Mouse (Mus musculus) forebrain, postnatal 0 days (tissue): ENCODE data around the gene Uevld. TPM values are rescaled to one million over a fixed set of nuclear protein-coding genes. Genes with fewer than 3 reads are reported as not detected.

Experiments
- ATAC-seq: fragments of 200-750 bp; cut with Nextera tagmentation; 2 replicates; pipeline ENCODE4 v1.8.0; 2017; ENCODE audit warnings: mild to moderate bottlenecking, moderate library complexity
- DNase-seq: peaks from one replicate; pipeline ENCODE4 v3.0.0-alpha.2; 2015
- H3K27ac ChIP-seq: fragments of 300-500 bp; sonication (generic); 2 replicates; pipeline ENCODE4 v1.5.1; 2014; ENCODE audit warnings: low read depth, mild to moderate bottlenecking, antibody characterized with exemption, low read length, moderate library complexity, mixed read lengths
- H3K27me3 ChIP-seq: fragments of 300-500 bp; sonication (generic); 2 replicates; pipeline ENCODE4 v1.6.1; 2014; ENCODE audit warnings: mild to moderate bottlenecking, low read length, mixed read lengths; ENCODE audit not compliant: insufficient read depth
- H3K36me3 ChIP-seq: fragments of 300-500 bp; sonication (generic); 2 replicates; pipeline ENCODE4 v1.6.1; 2014; ENCODE audit warnings: mild to moderate bottlenecking, moderate library complexity; ENCODE audit not compliant: insufficient read depth
- H3K4me1 ChIP-seq: fragments of 300-500 bp; sonication (generic); 2 replicates; pipeline ENCODE4 v1.6.1; 2014; ENCODE audit warnings: antibody characterized with exemption; ENCODE audit not compliant: insufficient read depth
- H3K4me2 ChIP-seq: fragments of 300-500 bp; sonication (generic); 2 replicates; pipeline ENCODE4 v1.6.1; 2014; ENCODE audit warnings: low read depth, mild to moderate bottlenecking, moderate library complexity
- H3K4me3 ChIP-seq: fragments of 300-500 bp; sonication (generic); 2 replicates; pipeline ENCODE4 v1.5.1; 2014; ENCODE audit warnings: low read depth, low read length, mixed read lengths
- H3K9ac ChIP-seq: fragments of 300-500 bp; sonication (generic); 2 replicates; pipeline ENCODE4 v1.6.1; 2014; ENCODE audit warnings: mild to moderate bottlenecking
- H3K9me3 ChIP-seq: fragments of 300-500 bp; sonication (generic); 2 replicates; pipeline ENCODE4 v1.6.1; 2016; ENCODE audit warnings: low read length
- CTCF ChIP-seq: sonication (generic); IDR thresholded peaks from 2 replicates; pipeline ENCODE4 v1.5.1; 2016; ENCODE audit warnings: antibody characterized with exemption, control low read depth, low read depth
- WGBS: fragments of 180-500 bp; shearing (Covaris S2); extraction: QIAGEN DNeasy Blood & Tissue Kit; methylation state at CpG from one replicate; pipeline ENCODE4 v1.1.7; 2014; 5-methylcytosine and 5-hydroxymethylcytosine counted together
- polyA plus RNA-seq: library from polyadenylated mRNA; unstranded; fragments of >200 nt; fragmentation: Nextera tagmentation; extraction: Ambion mirVana; gene quantifications from 2 replicates; pipeline ENCODE4 v1.2.1, GENCODE M21; 2015
- total RNA-seq: library from RNA; depleted of rRNA; stranded (reverse); fragments of >200 nt; gene quantifications from 2 replicates; pipeline ENCODE4 v1.2.3, GENCODE M21; 2014

The Uevld gene
- total and polyA plus RNA-seq, 2 experiments from 2014 or later, result 4.6 to 9.2 TPM

DNA sequence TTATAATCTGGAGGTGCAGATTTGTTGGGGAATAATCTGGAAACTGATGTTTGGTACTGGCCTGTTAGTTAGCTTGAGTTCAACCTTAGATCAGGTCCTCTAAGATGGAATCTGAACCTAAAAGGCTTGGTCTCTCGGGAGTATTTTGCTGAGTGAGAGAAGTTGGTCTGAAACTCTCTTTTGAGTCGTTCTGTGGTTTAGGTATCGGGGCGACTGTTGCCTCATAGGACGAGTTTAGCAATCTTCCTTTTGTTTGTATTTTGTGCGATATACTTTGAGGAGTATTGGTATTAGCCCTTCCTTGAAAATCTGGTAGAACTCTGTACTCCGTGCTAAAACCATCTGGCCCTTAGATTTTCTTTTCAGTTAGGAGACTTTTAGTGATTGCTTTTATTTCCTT is 5.7 kb upstream of the Uevld start:
- no peaks in the 10 kb centered on the region for H3K36me3 ChIP-seq
- no peaks in the 10 kb centered on the region for H3K27me3 ChIP-seq
- no peak overlapping the region for H3K9ac ChIP-seq
- H3K9me3 ChIP-seq, result no peaks in the 10 kb centered on the region
- DNase-seq, result no peak
- no peak for TF ChIP-seq CTCF
- no peak overlapping the region for H3K4me3 ChIP-seq
- WGBS, result 88% methylated on average over 7 of the region's 7 CpGs
- H3K4me2 ChIP-seq, result no peak overlapping the region
- H3K4me1 ChIP-seq, result no peaks in the 10 kb centered on the region
- H3K27ac ChIP-seq, result no peak overlapping the region
- no peak for ATAC-seq

DNA sequence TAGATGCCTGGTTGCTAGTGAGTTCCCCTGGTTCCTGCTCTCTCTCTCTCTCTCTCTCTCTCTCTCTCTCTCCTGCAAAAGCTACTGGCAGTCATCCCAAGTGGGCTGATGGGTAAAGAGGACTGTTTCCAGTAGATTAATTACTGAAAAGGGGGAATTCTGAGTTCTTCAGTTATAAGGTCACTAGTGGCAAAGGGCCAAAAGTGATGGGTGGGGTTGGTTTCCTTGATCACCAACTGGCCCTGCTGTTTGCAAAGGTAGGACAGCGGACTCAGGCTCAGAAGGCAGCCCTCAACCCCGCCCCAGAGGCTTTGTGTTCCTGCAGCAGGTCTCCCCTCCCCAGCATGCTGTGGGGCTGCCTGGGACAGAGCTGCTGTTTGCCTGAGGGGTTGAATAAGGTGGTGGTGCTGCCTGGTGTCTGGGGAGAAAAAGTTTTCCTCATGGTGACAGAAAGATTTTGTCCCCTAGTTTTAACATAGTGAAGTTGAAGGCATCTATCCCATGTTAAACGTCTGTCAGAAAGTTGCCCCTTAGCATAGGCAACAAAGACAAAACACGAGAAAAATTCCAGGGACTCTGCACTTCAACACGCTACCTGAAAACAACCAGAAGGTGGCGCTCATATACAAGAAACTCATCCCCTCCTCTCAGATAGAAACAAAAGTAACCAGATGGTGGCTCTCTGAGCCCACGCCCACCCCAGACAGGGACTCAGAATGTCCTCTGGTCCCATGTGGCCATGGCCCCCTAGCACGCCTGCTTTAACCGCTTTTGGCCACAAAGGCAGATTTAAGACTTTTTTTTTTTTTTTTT is 4.7 kb upstream of the Uevld start:
- H3K4me2 ChIP-seq, result peak overlapping the region; percentile 20; the same call in 1 of the 2 replicates
- H3K9me3 ChIP-seq, result no peaks in the 10 kb centered on the region
- peak; percentile 82 for ATAC-seq
- WGBS, result under 1% methylated on average over 9 of the region's 9 CpGs
- no peaks in the 10 kb centered on the region for H3K27me3 ChIP-seq
- no peak overlapping the region for H3K9ac ChIP-seq
- peak; percentile 90 for DNase-seq
- no peaks in the 10 kb centered on the region; the same call in 1 of the 2 replicates for H3K4me1 ChIP-seq
- H3K36me3 ChIP-seq, result no peaks in the 10 kb centered on the region
- H3K4me3 ChIP-seq, result no peak overlapping the region
- TF ChIP-seq CTCF, result peak; percentile 90
- H3K27ac ChIP-seq, result no peak overlapping the region

DNA sequence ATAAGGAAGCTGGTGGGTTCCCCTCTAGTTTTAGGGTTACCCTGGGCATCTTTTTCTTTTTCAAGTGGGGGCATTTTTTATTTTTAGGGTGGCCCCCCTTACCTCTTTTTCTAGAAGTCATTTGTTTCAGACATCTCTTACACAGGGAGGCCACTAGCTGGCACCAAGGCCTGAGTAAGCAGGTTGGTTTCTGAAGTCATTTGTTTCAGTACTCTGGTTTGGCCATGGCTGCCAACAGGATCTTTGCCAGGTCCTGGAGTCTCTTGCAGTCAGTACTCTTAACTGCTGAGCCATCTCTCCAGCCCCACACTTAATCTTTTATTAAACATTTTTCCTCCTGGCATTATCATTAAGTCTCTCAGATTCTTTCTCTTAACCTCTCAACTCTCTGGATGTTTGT is 3.8 kb upstream of the Uevld start:
- Histone ChIP-seq H3K4me3 (no peak overlapping the region), H3K27ac (no peak overlapping the region), H3K9me3 (no peaks in the 10 kb centered on the region), H3K27me3 (no peaks in the 10 kb centered on the region), H3K9ac (no peak overlapping the region), H3K4me2 (no peak overlapping the region), H3K36me3 (no peaks in the 10 kb centered on the region), H3K4me1 (peaks cover 7% of the 10 kb centered on the region; the same call in 1 of the 2 replicates)
- no peak for TF ChIP-seq CTCF
- DNase-seq (no peak), ATAC-seq (no peak)

DNA sequence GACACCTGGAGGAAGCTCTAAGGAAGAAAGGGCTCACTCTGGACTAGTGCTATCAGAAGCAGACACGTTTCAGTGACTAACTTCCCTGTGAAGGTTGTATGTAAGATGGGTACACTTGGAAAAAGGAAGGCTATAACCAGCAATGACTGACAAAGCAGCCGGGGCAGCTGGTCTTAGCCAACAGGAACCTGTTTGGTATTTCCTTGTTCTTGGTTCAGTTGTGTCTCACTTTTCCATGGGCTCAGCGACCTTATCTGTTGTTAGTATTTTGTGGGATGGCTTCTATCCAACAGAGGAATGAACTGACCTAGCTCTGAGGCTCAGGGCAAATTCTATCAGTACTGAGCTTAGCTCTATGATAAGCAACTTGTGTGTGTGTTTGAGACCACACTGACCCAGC is 2.7 kb upstream of the Uevld start:
- peaks cover 7% of the 10 kb centered on the region; the same call in 1 of the 2 replicates for H3K4me1 ChIP-seq
- DNase-seq (no peak), ATAC-seq (no peak)
- no peaks in the 10 kb centered on the region for H3K27me3 ChIP-seq
- H3K27ac ChIP-seq, result no peak overlapping the region
- no peak for TF ChIP-seq CTCF
- 80% methylated on average over 3 of the region's 3 CpGs for WGBS
- no peaks in the 10 kb centered on the region; the same call in 1 of the 2 replicates for H3K36me3 ChIP-seq
- no peak overlapping the region for H3K9ac ChIP-seq
- no peak overlapping the region for H3K4me3 ChIP-seq
- H3K4me2 ChIP-seq, result no peak overlapping the region
- no peaks in the 10 kb centered on the region for H3K9me3 ChIP-seq

DNA sequence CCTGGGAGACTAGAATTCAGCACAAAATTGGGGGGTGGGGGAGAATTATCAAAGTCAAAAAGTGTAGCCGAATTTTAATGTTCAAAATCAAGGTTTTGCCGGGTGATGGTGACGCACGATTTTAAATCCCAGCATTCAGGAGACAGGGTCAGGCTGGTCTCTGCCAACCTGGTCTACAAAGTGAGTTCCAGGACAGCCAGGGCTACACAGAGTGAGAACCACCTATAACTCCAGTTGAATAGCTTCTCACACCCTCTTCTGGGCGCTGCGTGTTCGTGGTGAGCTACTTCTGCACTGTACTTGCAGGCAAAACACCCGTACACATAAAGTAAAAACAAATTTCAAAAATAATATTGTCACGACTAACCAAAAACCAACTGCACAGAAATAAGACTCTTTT is 526 bp upstream of the Uevld start:
- H3K36me3 ChIP-seq, result peaks cover 5% of the 10 kb centered on the region
- H3K27ac ChIP-seq, result peak overlapping the region; percentile 70
- peak overlapping the region; percentile 71 for H3K4me3 ChIP-seq
- H3K9me3 ChIP-seq, result no peaks in the 10 kb centered on the region
- H3K4me2 ChIP-seq, result peak overlapping the region; percentile 64
- no peaks in the 10 kb centered on the region for H3K27me3 ChIP-seq
- ATAC-seq, result peak; percentile 12; the same call in 1 of the 2 replicates
- DNase-seq, result no peak
- 7% methylated on average over 9 of the region's 9 CpGs for WGBS
- no peak for TF ChIP-seq CTCF
- H3K9ac ChIP-seq, result peak overlapping the region; percentile 78
- peaks cover 7% of the 10 kb centered on the region; the same call in 1 of the 2 replicates for H3K4me1 ChIP-seq

DNA sequence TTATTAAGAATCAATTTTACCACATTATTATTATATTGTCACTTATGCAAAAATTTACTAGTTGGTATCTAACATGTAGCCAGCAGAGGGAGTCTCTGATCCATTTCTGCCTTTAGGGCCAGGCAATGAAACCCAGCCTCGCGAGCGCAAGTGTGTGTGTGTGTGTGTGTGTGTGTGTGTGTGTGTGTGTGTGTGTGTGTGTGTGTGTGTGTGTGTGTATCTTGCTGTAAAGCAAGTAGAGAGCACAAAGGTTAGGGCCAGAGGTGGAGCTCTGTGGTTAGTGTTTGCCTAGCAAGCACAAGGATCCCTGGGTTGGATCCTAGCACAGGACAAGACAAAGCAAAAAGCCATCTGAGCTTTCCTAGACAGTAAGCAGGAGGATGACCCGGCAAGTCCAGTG is 22.5 kb downstream of the Uevld start:
- H3K9me3 ChIP-seq, result no peaks in the 10 kb centered on the region
- H3K27ac ChIP-seq, result no peak overlapping the region
- no peak overlapping the region for H3K4me3 ChIP-seq
- H3K4me1 ChIP-seq, result no peaks in the 10 kb centered on the region
- peak; percentile 70 for TF ChIP-seq CTCF
- peaks cover 34% of the 10 kb centered on the region for H3K36me3 ChIP-seq
- no peak overlapping the region for H3K4me2 ChIP-seq
- peak; percentile 61 for DNase-seq
- ATAC-seq, result peak; percentile 55
- 25% methylated on average over 4 of the region's 4 CpGs for WGBS
- no peaks in the 10 kb centered on the region for H3K27me3 ChIP-seq
- H3K9ac ChIP-seq, result no peak overlapping the region

DNA sequence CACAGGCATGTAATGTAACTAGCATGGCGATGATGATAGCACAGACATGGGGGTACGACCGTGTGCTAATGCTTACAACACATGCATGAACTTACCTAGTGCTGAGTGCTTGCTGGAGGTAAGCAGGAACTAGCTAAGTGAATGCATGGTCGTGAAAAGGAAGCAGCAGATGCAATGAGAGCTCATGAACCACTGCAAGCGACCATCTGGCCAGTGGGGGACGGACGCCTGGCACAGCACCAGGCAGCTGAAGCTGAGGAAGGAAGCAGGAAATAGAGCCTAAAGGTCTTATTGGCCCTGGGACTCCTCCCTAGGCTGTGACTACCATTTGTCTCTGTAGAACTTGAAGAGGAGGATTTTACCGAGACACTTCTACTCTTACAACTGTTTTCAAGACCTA is 23.5 kb downstream of the Uevld start:
- no peak for DNase-seq
- no peak overlapping the region for H3K4me3 ChIP-seq
- no peaks in the 10 kb centered on the region for H3K4me1 ChIP-seq
- WGBS, result 89% methylated on average over 8 of the region's 8 CpGs
- no peak overlapping the region for H3K4me2 ChIP-seq
- H3K27ac ChIP-seq, result no peak overlapping the region
- H3K9ac ChIP-seq, result no peak overlapping the region
- no peak for TF ChIP-seq CTCF
- peaks cover 33% of the 10 kb centered on the region for H3K36me3 ChIP-seq
- no peaks in the 10 kb centered on the region for H3K9me3 ChIP-seq
- no peaks in the 10 kb centered on the region for H3K27me3 ChIP-seq
- ATAC-seq, result no peak
